In the genomic region with DNA sequence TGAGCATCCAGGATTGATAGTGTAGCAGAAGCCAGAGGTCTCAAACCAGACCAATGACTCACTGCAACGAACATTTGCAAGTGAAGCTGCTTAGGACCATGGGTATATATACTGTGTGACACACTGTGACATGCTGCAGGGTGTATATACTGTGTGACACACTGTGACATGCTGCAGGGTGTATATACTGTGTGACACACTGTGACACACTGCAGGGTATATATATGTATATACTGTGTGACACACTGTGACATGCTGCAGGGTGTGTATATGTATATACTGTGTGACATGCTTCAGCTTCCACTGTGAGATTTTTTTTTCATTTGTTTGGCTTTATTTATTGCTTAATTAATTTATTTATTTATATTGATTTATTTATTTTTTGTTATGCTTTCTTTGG, we compare ENCODE assay signal across 16 mouse cellular contexts.
"Had no signal": no experiment of that assay in that cellular context is flagged by ENCODE, and none has a peak within 500 bp of the region (broad histone marks: within the 10 kb centered on the region; RNA-seq: fewer than 3 reads in every experiment).

No protein-coding gene starts in this region.

- DNase-seq: lung, adult 18-20 months; lung, embryonic 14.5 days; lung, postnatal 10 days; lung, postnatal 4 days; midbrain, embryonic 14.5 days; retina, postnatal 1 day; right cerebral cortex, adult 18-20 months; right cerebral cortex, postnatal 25 days; right cerebral cortex, postnatal 4 days; spleen, adult 18-20 months; thymus, adult 18-20 months; thymus, postnatal 14 days; thymus, postnatal 36 days had no signal

- H3K9ac ChIP-seq: lung, embryonic 14.5 days; midbrain, embryonic 12.5 days; neural tube, embryonic 12.5 days had no signal

- H3K27me3 ChIP-seq: neural tube, embryonic 12.5 days had no signal

- H3K4me2 ChIP-seq: lung, embryonic 14.5 days; midbrain, embryonic 12.5 days; neural tube, embryonic 12.5 days had no signal

- H3K36me3 ChIP-seq: midbrain, embryonic 12.5 days; neural tube, embryonic 12.5 days had no signal

- H3K4me3 ChIP-seq: megakaryocyte, embryonic 14.5 days; midbrain, embryonic 12.5 days; neural tube, embryonic 12.5 days had no signal

- H3K9me3 ChIP-seq: megakaryocyte, embryonic 14.5 days; midbrain, embryonic 12.5 days; neural tube, embryonic 12.5 days had no signal

- H3K4me1 ChIP-seq: megakaryocyte, embryonic 14.5 days; midbrain, embryonic 12.5 days; neural tube, embryonic 12.5 days had no signal

- H3K27ac ChIP-seq: midbrain, embryonic 12.5 days; neural tube, embryonic 12.5 days had no signal
